Mouse (Mus musculus) hindbrain, embryonic 16.5 days (tissue): ENCODE data around the gene Glt28d2. TPM values are rescaled to one million over a fixed set of nuclear protein-coding genes. Genes with fewer than 3 reads are reported as not detected.
A peak's percentile ranks its signal among the peaks of the same experiment; 100 is the strongest.

Source experiments
- ATAC-seq: fragments of 200-750 bp; cut with Nextera tagmentation; 2 replicates; pipeline ENCODE4 v1.8.0; 2017; ENCODE audit warnings: moderate TSS enrichment, moderate library complexity
- H3K27ac ChIP-seq: fragments of 300-500 bp; sonication (generic); 2 replicates; pipeline ENCODE4 v1.5.1; 2014; ENCODE audit warnings: low read depth, mild to moderate bottlenecking, control low read depth, low read length, moderate library complexity
- H3K27me3 ChIP-seq: fragments of 300-500 bp; sonication (generic); replicated peaks from 2 replicates; pipeline ENCODE4 v1.6.1; 2014; ENCODE audit warnings: low read length; ENCODE audit not compliant: control insufficient read depth, insufficient read depth
- H3K36me3 ChIP-seq: fragments of 300-500 bp; sonication (generic); 2 replicates; pipeline ENCODE4 v1.6.1; 2014; ENCODE audit warnings: mild to moderate bottlenecking, low read length, moderate library complexity, mixed read lengths; ENCODE audit not compliant: control insufficient read depth, insufficient read depth
- H3K4me1 ChIP-seq: fragments of 300-500 bp; sonication (generic); 2 replicates; pipeline ENCODE4 v1.6.1; 2014; ENCODE audit warnings: low read depth, low read length; ENCODE audit not compliant: control insufficient read depth, insufficient read depth
- H3K4me2 ChIP-seq: fragments of 300-500 bp; sonication (generic); 2 replicates; pipeline ENCODE4 v1.6.1; 2014; ENCODE audit warnings: mild to moderate bottlenecking, low read length, control low read depth, moderate library complexity
- H3K4me3 ChIP-seq: fragments of 300-500 bp; sonication (generic); 2 replicates; pipeline ENCODE4 v1.5.1; 2014; ENCODE audit warnings: mild to moderate bottlenecking, low read length, control low read depth, moderate library complexity
- H3K9ac ChIP-seq: fragments of 300-500 bp; sonication (generic); 2 replicates; pipeline ENCODE4 v1.6.1; 2014; ENCODE audit warnings: low read depth, mild to moderate bottlenecking, control low read depth, low read length, moderate library complexity
- H3K9me3 ChIP-seq: fragments of 300-500 bp; sonication (generic); 2 replicates; pipeline ENCODE4 v1.6.1; 2014; ENCODE audit warnings: mild to moderate bottlenecking, low read length, moderate library complexity; ENCODE audit not compliant: control insufficient read depth
- WGBS: fragments of 180-500 bp; shearing (Covaris S2); extraction: QIAGEN DNeasy Blood & Tissue Kit; methylation state at CpG from one replicate; pipeline ENCODE4 v1.1.7; 2014; 5-methylcytosine and 5-hydroxymethylcytosine counted together
- polyA plus RNA-seq: library from polyadenylated mRNA; unstranded; fragments of >200 nt; fragmentation: Nextera tagmentation; extraction: Ambion mirVana; gene quantifications from 2 replicates; pipeline ENCODE4 v1.2.1, GENCODE M21; 2015

Gene Glt28d2
- polyA plus RNA-seq, 1 experiment from 2014 or later, result 0.15 TPM

DNA sequence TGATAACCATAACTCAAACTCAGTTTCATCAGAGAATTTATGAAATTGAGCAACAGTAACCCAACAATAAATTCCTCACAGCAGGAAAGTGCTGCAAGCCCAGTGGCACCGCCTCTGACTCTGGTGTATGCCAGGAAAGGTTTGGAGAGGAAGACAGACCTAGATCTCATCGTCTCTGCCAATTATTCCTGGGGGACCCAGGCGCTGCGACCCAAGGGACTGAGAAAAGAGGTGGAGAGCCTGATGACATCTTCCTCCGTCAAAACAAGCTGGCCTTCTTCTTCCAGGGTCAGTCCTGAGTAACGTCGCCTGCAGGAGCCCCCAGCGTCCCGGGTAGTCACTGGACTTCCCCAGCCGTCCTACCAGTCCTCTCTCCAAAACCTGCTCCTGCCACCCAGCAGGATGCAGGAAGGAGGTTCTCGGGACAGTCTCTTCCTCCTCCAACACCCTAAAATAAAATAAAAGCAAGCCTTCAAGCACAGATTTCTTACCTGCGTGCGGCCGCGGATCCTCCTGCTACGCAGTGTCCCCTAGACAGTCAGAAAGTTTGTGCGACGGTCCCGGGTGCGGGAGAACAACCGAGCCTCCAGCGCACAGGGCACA lies 579 bp downstream of the Glt28d2 start:
- no peaks in the 10 kb centered on the region for H3K36me3 ChIP-seq
- no peaks in the 10 kb centered on the region for H3K9me3 ChIP-seq
- no peak; the same call in 1 of the 2 replicates for ATAC-seq
- peak overlapping the region; percentile 91 for H3K4me2 ChIP-seq
- peak overlapping the region; percentile 65 for H3K4me3 ChIP-seq
- 3% methylated on average over 22 of the region's 22 CpGs for WGBS
- H3K27ac ChIP-seq, result no peak overlapping the region
- peaks cover 3% of the 10 kb centered on the region for H3K27me3 ChIP-seq
- H3K9ac ChIP-seq, result peak overlapping the region; percentile 45
- H3K4me1 ChIP-seq, result peaks cover 8% of the 10 kb centered on the region

DNA sequence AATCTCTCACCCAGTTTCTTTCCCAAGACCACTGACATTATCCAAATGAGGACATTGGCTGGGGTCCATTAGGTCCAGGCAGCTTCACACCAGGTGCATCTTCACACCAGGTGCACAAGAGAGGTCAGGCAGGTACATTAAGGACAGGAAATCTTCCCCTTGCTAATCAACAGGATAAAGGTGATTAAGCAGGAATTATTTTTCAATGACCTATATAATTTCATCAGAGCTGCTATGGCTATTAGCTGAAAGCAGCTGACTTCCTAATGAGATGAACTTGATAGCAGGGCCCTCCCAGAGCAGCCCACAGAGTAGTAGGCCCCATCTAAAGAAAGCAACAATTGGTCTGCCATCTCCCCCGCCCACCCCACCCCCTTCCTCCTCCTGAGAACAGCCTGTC lies 1.4 kb downstream of the Glt28d2 start:
- no peaks in the 10 kb centered on the region for H3K36me3 ChIP-seq
- H3K27me3 ChIP-seq, result peaks cover 3% of the 10 kb centered on the region
- no peaks in the 10 kb centered on the region for H3K9me3 ChIP-seq
- whole genome bisulfite sequencing, result 44% methylated on average over 1 of the region's 1 CpGs
- H3K4me3 ChIP-seq, result no peak overlapping the region
- H3K4me1 ChIP-seq, result peaks cover 8% of the 10 kb centered on the region
- H3K4me2 ChIP-seq, result no peak overlapping the region
- no peak for ATAC-seq
- no peak overlapping the region for H3K9ac ChIP-seq
- no peak overlapping the region for H3K27ac ChIP-seq

DNA sequence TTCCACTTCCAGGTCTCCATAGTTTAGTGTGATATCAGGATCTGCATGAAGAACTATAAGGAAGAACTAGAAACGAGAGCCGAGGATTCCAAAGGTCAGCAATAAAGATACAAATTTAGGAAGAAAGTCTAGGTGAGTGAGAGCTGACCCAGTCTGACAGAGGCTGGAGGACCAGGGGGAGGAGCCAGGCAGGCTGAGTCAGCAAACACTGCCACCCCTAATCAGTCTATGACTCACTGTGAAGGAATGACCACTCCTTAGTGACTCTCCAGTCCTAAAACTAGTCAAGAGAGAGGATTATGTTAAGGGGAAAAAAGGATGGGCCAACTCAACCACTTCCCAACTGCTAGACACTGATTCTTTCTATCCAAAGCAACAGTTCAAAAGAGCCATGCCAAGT lies 6.6 kb downstream of the Glt28d2 start:
- Histone ChIP-seq H3K4me2 (no peak overlapping the region), H3K9me3 (no peaks in the 10 kb centered on the region), H3K4me3 (no peak overlapping the region), H3K4me1 (no peaks in the 10 kb centered on the region), H3K27me3 (no peaks in the 10 kb centered on the region; the same call in 1 of the 2 replicates), H3K9ac (no peak overlapping the region), H3K36me3 (no peaks in the 10 kb centered on the region), H3K27ac (no peak overlapping the region)
- 98% methylated on average over 2 of the region's 2 CpGs for WGBS
- no peak for ATAC-seq

DNA sequence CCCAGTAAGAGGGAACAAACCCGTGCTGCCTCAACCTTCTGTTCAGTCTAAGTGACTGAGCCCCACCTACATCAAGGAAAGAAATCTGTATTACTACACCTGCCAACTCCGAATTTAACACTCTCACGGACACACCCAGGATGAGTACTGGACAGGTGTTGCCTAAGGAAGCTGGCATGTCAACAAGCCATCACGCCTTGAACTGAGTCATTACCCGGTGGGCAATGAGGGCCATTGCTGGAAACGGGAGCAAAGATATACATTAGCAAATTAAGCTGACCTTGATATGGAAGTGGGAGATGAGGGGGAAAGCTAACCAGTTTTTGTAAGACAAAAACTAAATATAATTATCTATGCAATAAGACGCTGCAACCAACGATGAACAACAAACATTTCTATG lies 7.2 kb downstream of the Glt28d2 start:
- ATAC-seq, result no peak
- H3K27ac ChIP-seq, result no peak overlapping the region
- H3K9ac ChIP-seq, result no peak overlapping the region
- 94% methylated on average over 8 of the region's 8 CpGs for WGBS
- H3K9me3 ChIP-seq, result no peaks in the 10 kb centered on the region
- H3K4me2 ChIP-seq, result no peak overlapping the region
- H3K36me3 ChIP-seq, result no peaks in the 10 kb centered on the region
- no peak overlapping the region for H3K4me3 ChIP-seq
- H3K27me3 ChIP-seq, result no peaks in the 10 kb centered on the region; the same call in 1 of the 2 replicates
- H3K4me1 ChIP-seq, result no peaks in the 10 kb centered on the region

DNA sequence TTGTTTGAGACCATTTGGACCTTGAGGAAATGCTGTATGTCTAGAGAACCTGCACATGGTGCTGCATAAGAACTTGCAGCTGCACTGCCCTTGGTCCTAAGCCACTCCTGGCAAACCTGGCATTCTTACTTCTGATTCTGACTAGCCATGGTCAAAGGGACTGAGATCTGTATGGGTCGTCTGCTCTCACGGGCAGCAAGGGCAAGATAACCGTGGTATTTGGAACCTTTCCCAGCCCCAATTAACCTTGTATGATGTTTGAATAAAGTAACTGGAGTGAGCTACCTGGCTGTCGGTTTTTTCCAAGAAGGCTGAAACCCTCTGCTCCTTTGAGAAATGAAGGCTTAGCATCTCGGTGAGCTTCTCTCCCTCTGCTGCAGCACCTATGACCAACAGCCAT lies 8.4 kb downstream of the Glt28d2 start:
- Histone ChIP-seq H3K9ac (no peak overlapping the region), H3K27me3 (no peaks in the 10 kb centered on the region), H3K9me3 (no peaks in the 10 kb centered on the region), H3K36me3 (no peaks in the 10 kb centered on the region), H3K4me3 (no peak overlapping the region), H3K4me1 (no peaks in the 10 kb centered on the region), H3K27ac (no peak overlapping the region), H3K4me2 (no peak overlapping the region)
- ATAC-seq, result no peak
- WGBS, result 78% methylated on average over 5 of the region's 5 CpGs

DNA sequence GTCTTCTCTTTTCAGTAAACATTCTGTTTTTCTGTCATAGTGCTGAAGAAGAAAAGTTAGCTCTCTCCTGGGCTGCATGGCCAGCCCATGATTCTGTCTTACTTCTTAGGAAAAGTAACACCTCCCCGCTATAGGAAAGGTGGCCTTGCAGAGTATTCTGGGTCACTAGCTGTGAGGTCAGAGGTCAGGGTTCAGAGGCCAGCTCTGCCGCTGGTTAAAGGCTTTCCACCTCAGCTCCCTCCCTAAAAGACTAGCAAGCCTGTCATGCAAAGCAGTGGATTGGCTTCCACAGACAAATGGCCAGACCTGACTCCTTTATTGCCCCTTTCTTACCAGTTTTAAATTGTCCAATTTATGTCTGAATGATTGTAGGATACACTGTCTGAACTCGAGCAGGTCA lies 23.3 kb downstream of the Glt28d2 start:
- Histone ChIP-seq H3K4me1 (no peaks in the 10 kb centered on the region), H3K9ac (no peak overlapping the region), H3K27me3 (no peaks in the 10 kb centered on the region), H3K9me3 (no peaks in the 10 kb centered on the region), H3K36me3 (no peaks in the 10 kb centered on the region), H3K4me3 (no peak overlapping the region), H3K27ac (no peak overlapping the region), H3K4me2 (no peak overlapping the region)
- ATAC-seq, result no peak
- 18% methylated on average over 3 of the region's 3 CpGs for WGBS

DNA sequence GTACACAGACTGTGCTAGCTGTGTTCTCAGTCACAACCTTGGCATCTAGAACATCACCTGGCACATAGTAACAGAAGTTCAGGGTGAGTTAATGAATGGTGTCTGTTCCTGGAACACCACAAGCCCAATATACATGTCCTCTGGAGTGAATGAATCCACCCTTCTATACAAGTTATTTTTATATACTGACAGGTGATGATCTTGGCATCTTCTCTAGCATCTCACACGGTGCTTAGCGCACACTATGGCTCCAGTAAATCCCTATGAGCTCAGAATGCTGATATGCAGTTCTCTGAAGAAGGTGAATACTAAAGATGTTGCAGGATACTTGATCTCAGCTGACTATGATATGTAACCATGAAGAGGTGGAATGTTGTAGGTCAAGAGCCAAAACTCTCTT lies 24.4 kb downstream of the Glt28d2 start:
- WGBS, result 88% methylated on average over 2 of the region's 2 CpGs
- ATAC-seq, result no peak
- no peak overlapping the region for H3K27ac ChIP-seq
- H3K9me3 ChIP-seq, result no peaks in the 10 kb centered on the region
- no peaks in the 10 kb centered on the region for H3K36me3 ChIP-seq
- H3K4me3 ChIP-seq, result no peak overlapping the region
- no peak overlapping the region for H3K9ac ChIP-seq
- H3K4me1 ChIP-seq, result no peaks in the 10 kb centered on the region
- no peak overlapping the region for H3K4me2 ChIP-seq
- no peaks in the 10 kb centered on the region for H3K27me3 ChIP-seq

DNA sequence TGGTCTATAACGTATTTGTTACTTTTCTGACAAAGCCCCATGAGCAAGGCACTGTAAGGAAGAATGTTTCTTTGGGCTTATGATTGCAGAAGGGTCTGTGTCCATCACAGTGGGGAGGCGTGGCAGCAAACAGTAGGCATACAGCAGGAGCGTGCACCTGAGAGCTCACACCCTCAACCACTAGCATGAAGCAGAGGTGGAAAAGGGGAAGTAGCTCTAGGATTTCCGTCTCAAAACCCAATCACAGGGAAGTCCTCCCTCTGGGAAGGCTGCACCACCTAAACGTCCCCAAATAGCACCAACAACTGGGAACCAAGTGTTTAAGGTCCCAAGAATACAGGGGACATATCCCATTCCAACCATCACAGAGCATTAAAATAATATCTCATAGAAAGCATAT lies 26.3 kb downstream of the Glt28d2 start:
- Histone ChIP-seq H3K9me3 (no peaks in the 10 kb centered on the region), H3K36me3 (no peaks in the 10 kb centered on the region), H3K4me3 (no peak overlapping the region), H3K4me1 (no peaks in the 10 kb centered on the region), H3K4me2 (no peak overlapping the region), H3K9ac (no peak overlapping the region), H3K27ac (no peak overlapping the region), H3K27me3 (no peaks in the 10 kb centered on the region)
- no peak for ATAC-seq
- 95% methylated on average over 5 of the region's 5 CpGs for WGBS

DNA sequence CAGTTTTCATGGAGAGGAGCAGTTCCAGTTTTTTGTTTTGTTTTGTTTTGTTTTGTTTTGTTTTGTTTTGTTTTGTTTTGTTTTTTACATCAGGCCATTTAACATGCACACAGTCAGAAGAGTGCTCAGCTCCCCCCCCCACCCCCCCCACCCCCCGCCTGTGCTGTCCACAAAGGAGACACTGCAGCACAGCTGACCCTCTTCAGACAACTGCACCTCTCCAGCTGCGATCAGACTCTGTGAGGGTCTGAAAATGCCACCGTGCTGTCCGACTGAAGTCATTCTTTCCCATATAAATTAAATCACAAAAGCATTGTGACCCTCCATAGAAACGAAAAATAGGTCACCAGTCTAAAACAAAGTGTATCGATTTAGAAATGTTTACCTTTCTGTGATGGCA lies 28.0 kb downstream of the Glt28d2 start:
- H3K36me3 ChIP-seq, result no peaks in the 10 kb centered on the region
- WGBS, result 48% methylated on average over 6 of the region's 6 CpGs

More for the DNA sequence above, 28.0 kb downstream of the Glt28d2 start:
- Histone ChIP-seq H3K4me2 (no peak overlapping the region), H3K4me3 (no peak overlapping the region), H3K27me3 (no peaks in the 10 kb centered on the region), H3K27ac (no peak overlapping the region), H3K9me3 (no peaks in the 10 kb centered on the region), H3K9ac (no peak overlapping the region), H3K4me1 (no peaks in the 10 kb centered on the region)
- no peak for ATAC-seq
